Mouse (Mus musculus) left cerebral cortex, adult 2 months (tissue): Measurements from ENCODE around the gene 2310033P09Rik. TPM values are rescaled to one million over a fixed set of nuclear protein-coding genes. Genes with fewer than 3 reads are reported as not detected.
"Not testable (repeated sequence)": the region's sequence is repeated elsewhere in the genome, so short reads cannot be mapped to it uniquely, and the experiment has no call there.

Experiments
- DNase-seq, 2 experiments: peaks; one replicate each; pipeline ENCODE4 v3.0.0; 2021 to 2022; ENCODE audit warnings: low spot score in 2 of 2, mixed read lengths in 1 of 2; ENCODE audit errors: extremely low spot score in 1 of 2
- H3K27ac ChIP-seq: fragments of 200-600 bp; 2 replicates; pipeline ENCODE4 v1.8.1; 2022
- H3K4me3 ChIP-seq: fragments of 200-600 bp; 2 replicates; pipeline ENCODE4 v1.8.1; 2022
- CTCF ChIP-seq: fragments of 200-600 bp; IDR thresholded peaks from 2 replicates; pipeline ENCODE4 v1.8.1; 2022; ENCODE audit warnings: antibody characterized with exemption, mild to moderate bottlenecking, moderate library complexity
- intact Hi-C: fragments of 180-260 bp; cut with DNase I; formaldehyde crosslinking; loops from one replicate; pipeline ENCODE4 v1.15.1; 2025
- total RNA-seq, 2 experiments: library from RNA; stranded (reverse); gene quantifications; 2 replicates each; pipeline ENCODE4 v1.2.3; 2021

Gene 2310033P09Rik
- total RNA-seq, 2 experiments from 2014 or later: 21.0 to 23.6 TPM

GRCm38 (mm10) chr11:59202081-59202995, 5.8 kb upstream of the 2310033P09Rik start, which contains the start of gene Mrpl55:
Gene Mrpl55, plus strand, starts transcription at chr11:59202486.
- intact Hi-C loops: loop anchor here (1.0 kb wide), 1 partner anchor 11 kb away; no protein-coding TSS in a partner anchor
- TF ChIP-seq CTCF: no peak; the same call in 1 of the 2 replicates
- peak within 1 kb of the TSS; percentile 72 for H3K4me3 ChIP-seq
- DNase-seq: peak; percentile 93
- H3K27ac ChIP-seq: peak within 1 kb of the TSS; percentile 87

DNA sequence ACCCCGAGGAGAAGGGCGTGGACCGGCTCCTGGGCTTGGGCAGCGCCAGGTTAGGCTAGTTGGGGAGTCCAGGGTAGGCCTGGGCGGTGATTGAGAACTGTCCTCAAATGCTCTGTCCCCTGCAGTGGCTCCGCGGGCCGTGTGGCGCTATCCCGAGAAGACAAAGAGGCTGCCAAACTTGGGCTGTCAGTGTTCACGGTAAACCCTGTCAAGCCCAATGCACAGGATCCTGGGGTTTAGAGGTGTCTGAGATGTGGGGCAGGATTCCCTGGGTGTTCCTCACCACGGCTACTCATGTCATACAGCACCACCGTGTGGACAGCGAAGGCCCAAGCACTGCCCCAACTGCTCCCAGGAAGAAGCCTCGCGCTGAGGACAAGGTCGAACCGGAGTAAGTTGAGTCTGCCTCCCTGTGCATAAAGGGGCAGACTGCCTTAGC, 901 bp downstream of the 2310033P09Rik start:
- intact Hi-C loops: loop anchor here (2.0 kb wide), 1 partner anchor 20 kb away; the partner anchor contains the start of gene Arf1
- Histone ChIP-seq H3K4me3 (peak overlapping the region; percentile 98), H3K27ac (peak overlapping the region; percentile 54; the same call in 1 of the 2 replicates)
- TF ChIP-seq CTCF: peak; percentile 61
- DNase-seq: peak; percentile 58 to 59

GRCm38 (mm10) chr11:59209580-59209979, 1.5 kb downstream of the 2310033P09Rik start:
- Histone ChIP-seq H3K27ac (no peak overlapping the region), H3K4me3 (peak overlapping the region; percentile 98; the same call in 1 of the 2 replicates)
- intact Hi-C loops: loop anchor here (2.0 kb wide), 1 partner anchor 19 kb away; the partner anchor contains the start of gene Arf1
- DNase-seq: no peak
- TF ChIP-seq CTCF: no peak

DNA sequence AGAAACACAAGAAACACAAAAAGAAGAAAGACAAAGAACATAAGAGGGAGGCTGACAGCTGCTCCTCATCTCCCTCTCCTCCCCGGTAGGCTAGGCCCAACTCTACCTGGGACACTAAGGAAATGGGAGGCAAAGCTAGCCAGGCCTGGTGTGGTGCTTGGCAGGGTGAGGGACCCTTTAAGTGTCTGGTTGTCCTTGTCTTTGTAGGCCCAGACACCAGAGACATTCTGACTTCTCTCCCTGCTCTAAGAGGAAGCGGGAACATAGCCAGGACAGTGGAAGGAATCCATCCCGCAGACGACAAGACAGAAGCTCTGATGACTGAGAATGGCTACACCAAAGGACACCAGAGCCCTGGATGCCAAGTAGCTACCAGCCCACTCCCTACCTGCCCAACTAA, 1.9 kb downstream of the 2310033P09Rik start:
- intact Hi-C loops: no loop called here
- Histone ChIP-seq H3K27ac (no peak overlapping the region), H3K4me3 (no peak overlapping the region)
- no peak for TF ChIP-seq CTCF
- DNase-seq: no peak

GRCm38 (mm10) chr11:59211561-59211960, 3.4 kb downstream of the 2310033P09Rik start:
- DNase-seq, H3K4me3 ChIP-seq, H3K27ac ChIP-seq, intact Hi-C loops: not testable (repeated sequence)

DNA sequence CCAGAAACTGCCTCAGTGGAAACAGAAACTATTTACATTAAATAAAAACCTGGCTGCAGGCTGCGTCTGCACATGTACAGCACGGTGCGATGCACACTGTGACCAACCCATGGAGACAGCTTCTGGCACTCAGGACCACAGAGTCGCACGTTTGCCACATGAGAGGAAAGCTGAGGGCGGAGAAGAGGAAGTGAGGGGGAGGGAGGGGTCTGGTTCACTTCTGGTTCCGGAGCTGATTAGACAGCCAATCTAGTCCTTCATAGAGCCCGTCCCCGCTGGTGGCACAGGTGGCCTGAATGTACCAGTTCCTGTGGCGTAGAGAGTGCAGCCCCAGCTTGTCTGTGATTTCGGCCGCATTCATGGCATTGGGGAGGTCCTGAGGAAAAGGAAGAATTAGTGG, 4.2 kb downstream of the 2310033P09Rik start:
- DNase-seq, H3K27ac ChIP-seq, intact Hi-C loops: not testable (repeated sequence)

GRCm38 (mm10) chr11:59212892-59213494, 4.9 kb downstream of the 2310033P09Rik start:
- DNase-seq: no peak
- intact Hi-C loops: no loop called here
- Histone ChIP-seq H3K4me3 (no peak overlapping the region), H3K27ac (0 out of 2 replicates have a peak overlapping the region, but pooled peaks have one; percentile 34)
- no peak for TF ChIP-seq CTCF

More for the DNA sequence above, 4.2 kb downstream of the 2310033P09Rik start:
- H3K4me3 ChIP-seq: not testable (repeated sequence)

GRCm38 (mm10) chr11:59216955-59217354, 8.8 kb downstream of the 2310033P09Rik start:
- Histone ChIP-seq H3K27ac (peak overlapping the region; percentile 66), H3K4me3 (no peak overlapping the region)
- intact Hi-C loops: no loop called here
- TF ChIP-seq CTCF: no peak
- no peak for DNase-seq

DNA sequence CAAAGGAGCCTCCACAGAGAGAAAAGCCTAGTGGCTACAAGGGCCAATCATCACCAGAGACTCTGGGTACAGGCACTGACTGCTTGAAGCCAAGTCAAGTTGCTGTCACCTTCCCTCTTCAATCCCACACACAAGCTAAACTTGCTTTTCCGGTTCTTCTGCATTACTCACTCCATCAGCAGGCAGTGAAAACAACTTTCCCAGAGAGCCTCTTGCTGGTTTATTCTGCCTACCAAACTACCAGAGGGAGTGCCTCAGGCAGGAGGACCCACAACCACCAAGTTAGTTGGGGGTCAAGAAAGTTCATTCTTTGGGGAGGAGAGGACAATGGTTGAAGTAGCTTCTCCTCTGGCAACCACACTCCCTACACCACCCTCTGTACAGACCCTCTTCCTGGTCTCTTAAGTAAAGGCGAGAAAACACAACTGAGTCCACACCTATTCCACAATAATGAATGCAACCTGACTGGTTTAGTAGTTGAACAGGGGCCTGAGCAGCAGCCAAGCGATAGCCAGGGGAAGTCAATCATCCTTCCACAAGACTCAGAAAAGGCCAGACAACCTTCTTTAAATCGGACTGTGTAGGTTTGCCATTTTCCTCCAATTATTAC, 10.4 kb downstream of the 2310033P09Rik start:
- TF ChIP-seq CTCF: no peak
- no peak for DNase-seq
- intact Hi-C loops: no loop called here
- Histone ChIP-seq H3K27ac (peak overlapping the region; percentile 66; the same call in 1 of the 2 replicates), H3K4me3 (no peak overlapping the region)

- DNase-seq: no peak
- Histone ChIP-seq H3K4me3 (no peak overlapping the region), H3K27ac (no peak overlapping the region)
- intact Hi-C loops: no loop called here
- TF ChIP-seq CTCF: peak; percentile 56
Measured at GRCm38 (mm10) chr11:59219064-59219463, 10.9 kb downstream of the 2310033P09Rik start.

GRCm38 (mm10) chr11:59221604-59222003, 13.5 kb downstream of the 2310033P09Rik start:
- no peak for DNase-seq
- Histone ChIP-seq H3K27ac (no peak overlapping the region), H3K4me3 (no peak overlapping the region)
- no peak for TF ChIP-seq CTCF
- intact Hi-C loops: no loop called here

GRCm38 (mm10) chr11:59222306-59222705, 14.2 kb downstream of the 2310033P09Rik start:
- no peak for DNase-seq
- no peak overlapping the region for H3K4me3 ChIP-seq
- intact Hi-C loops: no loop called here
- TF ChIP-seq CTCF: no peak
- no peak overlapping the region for H3K27ac ChIP-seq
